Mouse (Mus musculus) lung, embryonic 16.5 days (tissue): ENCODE measurements around the gene Dyx1c1. TPM values are rescaled to one million over a fixed set of nuclear protein-coding genes. Genes with fewer than 3 reads are reported as not detected.

Experiments
- ATAC-seq: fragments of 200-750 bp; cut with Nextera tagmentation; 2 replicates; pipeline ENCODE4 v1.8.0; 2017; ENCODE audit warnings: low read depth, mild to moderate bottlenecking, moderate library complexity
- H3K27ac ChIP-seq: fragments of 300-500 bp; sonication (generic); 2 replicates; pipeline ENCODE4 v1.5.1; 2014; ENCODE audit warnings: mild to moderate bottlenecking, control low read depth, low read length
- H3K27me3 ChIP-seq: fragments of 300-500 bp; sonication (generic); 2 replicates; pipeline ENCODE4 v1.6.1; 2014; ENCODE audit warnings: low read depth, low read length, mixed read lengths; ENCODE audit not compliant: control insufficient read depth, insufficient read depth
- H3K36me3 ChIP-seq: fragments of 300-500 bp; sonication (generic); 2 replicates; pipeline ENCODE4 v1.6.1; 2014; ENCODE audit warnings: low read length; ENCODE audit not compliant: control insufficient read depth, insufficient read depth
- H3K4me1 ChIP-seq: fragments of 300-500 bp; sonication (generic); replicated peaks from 2 replicates; pipeline ENCODE4 v1.6.1; 2014; ENCODE audit warnings: low read length, mixed read lengths; ENCODE audit not compliant: control insufficient read depth, insufficient read depth
- H3K4me2 ChIP-seq: fragments of 300-500 bp; sonication (generic); 2 replicates; pipeline ENCODE4 v1.6.1; 2014; ENCODE audit warnings: low read depth, low read length, control low read depth
- H3K4me3 ChIP-seq: fragments of 300-500 bp; sonication (generic); 2 replicates; pipeline ENCODE4 v1.5.1; 2014; ENCODE audit warnings: mild to moderate bottlenecking, low read length, control low read depth
- H3K9ac ChIP-seq: fragments of 300-500 bp; sonication (generic); 2 replicates; pipeline ENCODE4 v1.6.1; 2014; ENCODE audit warnings: low read length, control low read depth
- H3K9me3 ChIP-seq: fragments of 300-500 bp; sonication (generic); 2 replicates; pipeline ENCODE4 v1.6.1; 2016; ENCODE audit warnings: low read length; ENCODE audit not compliant: control insufficient read depth
- WGBS: fragments of 180-500 bp; shearing (Covaris S2); extraction: QIAGEN DNeasy Blood & Tissue Kit; methylation state at CpG from one replicate; pipeline ENCODE4 v1.1.7; 2014; 5-methylcytosine and 5-hydroxymethylcytosine counted together
- microRNA-seq: library from miRNA; unstranded; fragments of <30 nt; microRNA quantifications from one replicate; pipeline ENCODE4, GENCODE M21; 2016
- polyA plus RNA-seq: library from polyadenylated mRNA; unstranded; fragments of >200 nt; fragmentation: Nextera tagmentation; extraction: Ambion mirVana; gene quantifications from 2 replicates; pipeline ENCODE4 v1.2.1, GENCODE M21; 2015

Dyx1c1 gene
- polyA plus RNA-seq, 1 experiment from 2014 or later, result 2.3 TPM

GRCm38 (mm10) chr9:73006175-73006574, 47.6 kb downstream of the Dyx1c1 start:
- 88% methylated on average over 3 of the region's 3 CpGs for WGBS
- Histone ChIP-seq H3K36me3 (peaks cover 13% of the 10 kb centered on the region; the same call in 1 of the 2 replicates), H3K9me3 (no peaks in the 10 kb centered on the region), H3K4me2 (no peak overlapping the region), H3K27me3 (no peaks in the 10 kb centered on the region), H3K4me3 (no peak overlapping the region), H3K9ac (no peak overlapping the region), H3K4me1 (no peaks in the 10 kb centered on the region), H3K27ac (no peak overlapping the region)
- ATAC-seq, result no peak

- Histone ChIP-seq H3K9ac (no peak overlapping the region), H3K27me3 (no peaks in the 10 kb centered on the region), H3K9me3 (no peaks in the 10 kb centered on the region), H3K27ac (no peak overlapping the region), H3K4me2 (no peak overlapping the region), H3K4me1 (no peaks in the 10 kb centered on the region), H3K36me3 (peaks cover 17% of the 10 kb centered on the region; the same call in 1 of the 2 replicates), H3K4me3 (no peak overlapping the region)
- ATAC-seq, result no peak
- 50% methylated on average over 3 of the region's 3 CpGs for WGBS
These were observed 49.8 kb downstream of the Dyx1c1 start for GRCm38 (mm10) chr9:73008384-73008783.

GRCm38 (mm10) chr9:73012629-73013028, 54.0 kb downstream of the Dyx1c1 start:
- no peak for ATAC-seq
- WGBS, result 85% methylated on average over 4 of the region's 4 CpGs
- Histone ChIP-seq H3K27ac (no peak overlapping the region), H3K4me1 (no peaks in the 10 kb centered on the region), H3K36me3 (peaks cover 20% of the 10 kb centered on the region), H3K27me3 (no peaks in the 10 kb centered on the region), H3K9ac (no peak overlapping the region), H3K9me3 (no peaks in the 10 kb centered on the region), H3K4me3 (no peak overlapping the region), H3K4me2 (no peak overlapping the region)

GRCm38 (mm10) chr9:73014724-73015123, 56.1 kb downstream of the Dyx1c1 start:
- Histone ChIP-seq H3K27me3 (no peaks in the 10 kb centered on the region), H3K9me3 (no peaks in the 10 kb centered on the region), H3K9ac (no peak overlapping the region), H3K36me3 (peaks cover 23% of the 10 kb centered on the region), H3K4me1 (no peaks in the 10 kb centered on the region), H3K27ac (no peak overlapping the region), H3K4me2 (no peak overlapping the region), H3K4me3 (no peak overlapping the region)
- WGBS, result 77% methylated on average over 13 of the region's 13 CpGs
- no peak for ATAC-seq

- no peaks in the 10 kb centered on the region for H3K4me1 ChIP-seq
- no peaks in the 10 kb centered on the region for H3K9me3 ChIP-seq
- WGBS, result 85% methylated on average over 10 of the region's 10 CpGs
- no peak overlapping the region for H3K27ac ChIP-seq
- no peak overlapping the region for H3K4me2 ChIP-seq
- no peak overlapping the region for H3K4me3 ChIP-seq
- no peaks in the 10 kb centered on the region for H3K27me3 ChIP-seq
- H3K9ac ChIP-seq, result no peak overlapping the region
- no peak for ATAC-seq
- H3K36me3 ChIP-seq, result peaks cover 13% of the 10 kb centered on the region
These were observed 61.3 kb downstream of the Dyx1c1 start for GRCm38 (mm10) chr9:73019841-73020240.

GRCm38 (mm10) chr9:73020566-73021097, 62.0 kb downstream of the Dyx1c1 start:
- H3K4me1 ChIP-seq, result no peaks in the 10 kb centered on the region
- no peak overlapping the region for H3K4me2 ChIP-seq
- ATAC-seq, result no peak
- H3K4me3 ChIP-seq, result no peak overlapping the region
- peaks cover 12% of the 10 kb centered on the region for H3K36me3 ChIP-seq
- H3K9ac ChIP-seq, result no peak overlapping the region
- no peaks in the 10 kb centered on the region for H3K9me3 ChIP-seq
- 88% methylated on average over 5 of the region's 5 CpGs for WGBS
- H3K27me3 ChIP-seq, result no peaks in the 10 kb centered on the region
- no peak overlapping the region for H3K27ac ChIP-seq

Small RNA genes lying within 50 kb of the gene (microRNA-seq; reads per million reads assigned to microRNA genes)
- gene Gm27353, result not detected

Other genes starting within 250 kb of the Dyx1c1 start
- gene Prtg, start 151.9 kb upstream of the Dyx1c1 start, polyA plus RNA-seq, result 0.34 and 0.40 TPM in 2 replicates
- 2.9 and 3.0 TPM in 2 replicates for gene Pygo1, start 33.1 kb upstream of the Dyx1c1 start, polyA plus RNA-seq
- not detected in 2 replicates for gene Gm44503, start 67 bp downstream of the Dyx1c1 start, polyA plus RNA-seq
- 30.1 and 30.5 TPM in 2 replicates for gene Ccpg1os, start 26.6 kb downstream of the Dyx1c1 start, polyA plus RNA-seq
- 38.5 and 39.4 TPM in 2 replicates for gene Ccpg1, start 26.6 kb downstream of the Dyx1c1 start, polyA plus RNA-seq
- gene Pigb, start 81.6 kb downstream of the Dyx1c1 start, polyA plus RNA-seq, result 12.1 and 14.7 TPM in 2 replicates
- 11.1 and 13.2 TPM in 2 replicates for gene Rab27a, start 86.1 kb downstream of the Dyx1c1 start, polyA plus RNA-seq
- gene Khdc3, start 143.1 kb downstream of the Dyx1c1 start, polyA plus RNA-seq, result 0.15 TPM in 1 of 2 replicates, not detected in the other
- not detected in 2 replicates for gene Gm20509, start 143.7 kb downstream of the Dyx1c1 start, polyA plus RNA-seq
- gene Rsl24d1, start 154.6 kb downstream of the Dyx1c1 start, polyA plus RNA-seq, result 88.0 and 91.7 TPM in 2 replicates